Mouse (Mus musculus) stomach, embryonic 14.5 days (tissue): ENCODE data around the gene Slc9b1. TPM values are rescaled to one million over a fixed set of nuclear protein-coding genes. Genes with fewer than 3 reads are reported as not detected.

ENCODE experiments used
- ATAC-seq: fragments of 200-750 bp; cut with Nextera tagmentation; 2 replicates; pipeline ENCODE4 v1.8.0; 2017; ENCODE audit warnings: low read depth, moderate TSS enrichment; ENCODE audit not compliant: insufficient number of reproducible peaks, insufficient read depth, low FRiP score
- H3K27ac ChIP-seq: fragments of 300-500 bp; sonication (generic); 2 replicates; pipeline ENCODE4 v1.5.1; 2014; ENCODE audit warnings: mild to moderate bottlenecking, low read length, moderate library complexity, mixed read lengths
- H3K27me3 ChIP-seq: fragments of 300-500 bp; sonication (generic); 2 replicates; pipeline ENCODE4 v1.6.1; 2014; ENCODE audit warnings: low read length, control low read depth, mixed read lengths; ENCODE audit not compliant: control insufficient read depth, insufficient read depth
- H3K36me3 ChIP-seq: fragments of 300-500 bp; sonication (generic); 2 replicates; pipeline ENCODE4 v1.6.1; 2014; ENCODE audit warnings: mild to moderate bottlenecking, control low read depth, low read length, moderate library complexity, mixed read lengths; ENCODE audit not compliant: control insufficient read depth, insufficient read depth
- H3K4me1 ChIP-seq: fragments of 300-500 bp; sonication (generic); 2 replicates; pipeline ENCODE4 v1.6.1; 2014; ENCODE audit warnings: low read length, control low read depth, mixed read lengths; ENCODE audit not compliant: control insufficient read depth, insufficient read depth
- H3K4me2 ChIP-seq: fragments of 300-500 bp; sonication (generic); replicated peaks from 2 replicates; pipeline ENCODE4 v1.6.1; 2014; ENCODE audit warnings: low read depth, low read length, control low read depth
- H3K4me3 ChIP-seq: fragments of 300-500 bp; sonication (generic); 2 replicates; pipeline ENCODE4 v1.5.1; 2014; ENCODE audit warnings: low read depth, low read length, control low read depth
- H3K9ac ChIP-seq: fragments of 300-500 bp; sonication (generic); replicated peaks from 2 replicates; pipeline ENCODE4 v1.6.1; 2014; ENCODE audit warnings: low read depth, mild to moderate bottlenecking, control low read depth, low read length, moderate library complexity, mixed read lengths
- H3K9me3 ChIP-seq: fragments of 300-500 bp; sonication (generic); 2 replicates; pipeline ENCODE4 v1.6.1; 2016; ENCODE audit warnings: low read depth, low read length, control low read depth; ENCODE audit not compliant: control insufficient read depth
- WGBS: fragments of 180-500 bp; shearing (Covaris S2); extraction: QIAGEN DNeasy Blood & Tissue Kit; methylation state at CpG from one replicate; pipeline ENCODE4 v1.1.7; 2014; 5-methylcytosine and 5-hydroxymethylcytosine counted together
- polyA plus RNA-seq: library from polyadenylated mRNA; unstranded; fragments of >200 nt; fragmentation: Nextera tagmentation; extraction: Ambion mirVana; gene quantifications from 2 replicates; pipeline ENCODE4 v1.2.1, GENCODE M21; 2014

Gene Slc9b1
- polyA plus RNA-seq, 1 experiment from 2014 or later, result not detected

- H3K9ac ChIP-seq, result peak overlapping the region; percentile 41
- H3K4me2 ChIP-seq, result peak overlapping the region; percentile 61
- H3K36me3 ChIP-seq, result peaks cover 3% of the 10 kb centered on the region
- H3K9me3 ChIP-seq, result no peaks in the 10 kb centered on the region
- H3K4me3 ChIP-seq, result peak overlapping the region; percentile 85
- no peak for ATAC-seq
- H3K27me3 ChIP-seq, result no peaks in the 10 kb centered on the region
- WGBS, result 37% methylated on average over 14 of the region's 14 CpGs
- H3K4me1 ChIP-seq, result peaks cover 7% of the 10 kb centered on the region; the same call in 1 of the 2 replicates
- peak overlapping the region; percentile 53 for H3K27ac ChIP-seq
Measured at GRCm38 (mm10) chr3:135436901-135437616, 89.2 kb downstream of the Slc9b1 start.

GRCm38 (mm10) chr3:135437758-135438495, 90.1 kb downstream of the Slc9b1 start, which contains the start of gene Ube2d3:
Ube2d3 (plus strand) TSS chr3:135438149.
- H3K27me3 ChIP-seq, result no peaks in the 10 kb centered on the region
- under 1% methylated on average over 56 of the region's 56 CpGs for WGBS
- peak within 1 kb of the TSS; percentile 85 for H3K4me3 ChIP-seq
- peaks cover 7% of the 10 kb centered on the region; the same call in 1 of the 2 replicates for H3K4me1 ChIP-seq
- H3K9me3 ChIP-seq, result no peaks in the 10 kb centered on the region
- ATAC-seq, result peak; percentile 93
- peak within 1 kb of the TSS; percentile 100 for H3K27ac ChIP-seq
- H3K9ac ChIP-seq, result peak within 1 kb of the TSS; percentile 98
- peak within 1 kb of the TSS; percentile 61 for H3K4me2 ChIP-seq
- peaks cover 3% of the 10 kb centered on the region for H3K36me3 ChIP-seq

- peak overlapping the region; percentile 98 for H3K9ac ChIP-seq
- peaks cover 9% of the 10 kb centered on the region; the same call in 1 of the 2 replicates for H3K4me1 ChIP-seq
- peaks cover 3% of the 10 kb centered on the region for H3K36me3 ChIP-seq
- 0% methylated on average over 38 of the region's 50 CpGs for WGBS
- H3K27ac ChIP-seq, result peak overlapping the region; percentile 100
- peak; percentile 77 for ATAC-seq
- H3K4me2 ChIP-seq, result no peak overlapping the region
- no peaks in the 10 kb centered on the region for H3K9me3 ChIP-seq
- H3K27me3 ChIP-seq, result no peaks in the 10 kb centered on the region
- peak overlapping the region; percentile 85 for H3K4me3 ChIP-seq
Measured at GRCm38 (mm10) chr3:135438531-135438912, 90.7 kb downstream of the Slc9b1 start.

GRCm38 (mm10) chr3:135438913-135439531, 91.2 kb downstream of the Slc9b1 start:
- WGBS, result under 1% methylated on average over 59 of the region's 76 CpGs
- ATAC-seq, result peak; percentile 58

GRCm38 (mm10) chr3:135439651-135440050, 91.8 kb downstream of the Slc9b1 start:
- H3K4me3 ChIP-seq, result peak overlapping the region; percentile 85
- peaks cover 3% of the 10 kb centered on the region for H3K36me3 ChIP-seq
- H3K9ac ChIP-seq, result peak overlapping the region; percentile 98
- no peaks in the 10 kb centered on the region for H3K27me3 ChIP-seq
- 3% methylated on average over 15 of the region's 15 CpGs for WGBS
- H3K4me1 ChIP-seq, result peaks cover 13% of the 10 kb centered on the region; the same call in 1 of the 2 replicates
- peak overlapping the region; percentile 87 for H3K4me2 ChIP-seq
- peak overlapping the region; percentile 100 for H3K27ac ChIP-seq
- H3K9me3 ChIP-seq, result no peaks in the 10 kb centered on the region
- ATAC-seq, result no peak

More at GRCm38 (mm10) chr3:135438913-135439531, 91.2 kb downstream of the Slc9b1 start:
- no peaks in the 10 kb centered on the region for H3K9me3 ChIP-seq
- H3K27me3 ChIP-seq, result no peaks in the 10 kb centered on the region
- H3K36me3 ChIP-seq, result peaks cover 3% of the 10 kb centered on the region
- peak overlapping the region; percentile 85 for H3K4me3 ChIP-seq
- H3K4me2 ChIP-seq, result peak overlapping the region; percentile 87
- H3K27ac ChIP-seq, result peak overlapping the region; percentile 100
- peak overlapping the region; percentile 98 for H3K9ac ChIP-seq
- H3K4me1 ChIP-seq, result peaks cover 13% of the 10 kb centered on the region; the same call in 1 of the 2 replicates

- WGBS, result 13% methylated on average over 7 of the region's 7 CpGs
Measured at GRCm38 (mm10) chr3:135440221-135440620, 92.4 kb downstream of the Slc9b1 start.

GRCm38 (mm10) chr3:135440621-135441020, 92.8 kb downstream of the Slc9b1 start:
- ATAC-seq, result no peak
- Histone ChIP-seq H3K27me3 (no peaks in the 10 kb centered on the region), H3K4me1 (peaks cover 13% of the 10 kb centered on the region; the same call in 1 of the 2 replicates), H3K4me3 (peak overlapping the region; percentile 85), H3K9me3 (no peaks in the 10 kb centered on the region), H3K27ac (no peak overlapping the region), H3K36me3 (no peaks in the 10 kb centered on the region; the same call in 1 of the 2 replicates), H3K9ac (no peak overlapping the region), H3K4me2 (peak overlapping the region; percentile 87)
- 24% methylated on average over 10 of the region's 10 CpGs for whole genome bisulfite sequencing

More at GRCm38 (mm10) chr3:135440221-135440620, 92.4 kb downstream of the Slc9b1 start:
- Histone ChIP-seq H3K4me1 (peaks cover 13% of the 10 kb centered on the region; the same call in 1 of the 2 replicates), H3K9me3 (no peaks in the 10 kb centered on the region), H3K27me3 (no peaks in the 10 kb centered on the region), H3K27ac (no peak overlapping the region), H3K36me3 (peaks cover 2% of the 10 kb centered on the region), H3K4me2 (peak overlapping the region; percentile 87), H3K9ac (peak overlapping the region; percentile 98), H3K4me3 (peak overlapping the region; percentile 85)
- ATAC-seq, result no peak

GRCm38 (mm10) chr3:135444930-135445329, 97.1 kb downstream of the Slc9b1 start:
- peaks cover 6% of the 10 kb centered on the region; the same call in 1 of the 2 replicates for H3K4me1 ChIP-seq
- no peak overlapping the region for H3K9ac ChIP-seq
- ATAC-seq, result no peak
- H3K27ac ChIP-seq, result no peak overlapping the region
- no peaks in the 10 kb centered on the region for H3K27me3 ChIP-seq
- no peak overlapping the region for H3K4me2 ChIP-seq
- no peak overlapping the region for H3K4me3 ChIP-seq
- no peaks in the 10 kb centered on the region for H3K9me3 ChIP-seq
- peaks cover 14% of the 10 kb centered on the region for H3K36me3 ChIP-seq
